Mouse (Mus musculus): ENCODE measurements around the gene Amn. TPM values are rescaled to one million over a fixed set of nuclear protein-coding genes. Genes with fewer than 3 reads are reported as not detected.

Amn gene
- polyA plus RNA-seq, 1 experiment = 7.9 TPM

DNA sequence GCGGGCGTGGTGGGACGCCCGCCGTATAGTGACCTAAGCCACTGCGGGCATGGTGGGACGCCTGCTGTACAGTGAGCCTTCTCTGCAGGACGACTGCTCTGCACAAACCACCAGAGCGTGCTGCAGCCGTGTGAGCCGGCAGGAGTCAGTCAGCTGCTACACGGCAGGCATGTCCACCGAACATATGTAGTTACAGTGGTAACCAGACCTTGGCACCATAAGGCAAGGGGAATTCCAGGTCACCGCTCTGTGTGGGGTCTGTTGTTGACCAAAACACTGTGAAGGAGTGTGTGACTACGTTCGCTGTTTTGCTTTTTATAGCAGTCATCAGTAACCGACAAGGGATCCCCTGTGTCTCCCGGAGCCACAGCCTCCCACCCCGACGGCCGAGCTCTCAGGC lies 53.6 kb downstream of the Amn start:
- no peak for TF ChIP-seq CTCF (IDR thresholded peaks at IDR 0.05; ENCODE audit: borderline replicate concordance, extremely low read depth, insufficient read depth, insufficient read length)
- no peak for TF ChIP-seq POLR2A (IDR thresholded peaks at IDR 0.05; ENCODE audit: borderline replicate concordance, extremely low read depth, insufficient read depth, insufficient read length, poor library complexity, severe bottlenecking)
- no peak for DNase-seq (ENCODE audit: low read depth)

DNA sequence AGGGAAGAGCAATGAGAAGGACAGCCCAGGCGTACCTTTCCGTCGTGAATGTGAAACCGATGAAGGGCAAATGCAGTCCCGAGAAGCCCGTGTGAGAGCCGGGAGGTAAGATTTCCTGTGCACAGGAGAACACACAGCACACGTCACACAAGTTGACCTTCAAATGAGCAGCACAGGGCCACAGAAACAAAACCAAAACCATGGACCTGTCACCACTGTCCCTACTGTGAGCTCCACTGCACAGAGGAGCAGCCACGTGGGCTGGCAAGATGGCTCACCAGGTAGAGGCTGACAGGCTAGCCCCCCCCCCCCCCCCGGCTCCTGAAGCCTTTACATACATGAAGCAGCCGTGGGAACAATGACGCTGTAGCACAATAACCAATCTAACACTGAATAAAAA lies 54.1 kb downstream of the Amn start:
- no peak for TF ChIP-seq CTCF (IDR thresholded peaks at IDR 0.05; ENCODE audit: borderline replicate concordance, extremely low read depth, insufficient read depth, insufficient read length)
- no peak for TF ChIP-seq POLR2A (IDR thresholded peaks at IDR 0.05; ENCODE audit: borderline replicate concordance, extremely low read depth, insufficient read depth, insufficient read length, poor library complexity, severe bottlenecking)
- no peak for DNase-seq (ENCODE audit: low read depth)

DNA sequence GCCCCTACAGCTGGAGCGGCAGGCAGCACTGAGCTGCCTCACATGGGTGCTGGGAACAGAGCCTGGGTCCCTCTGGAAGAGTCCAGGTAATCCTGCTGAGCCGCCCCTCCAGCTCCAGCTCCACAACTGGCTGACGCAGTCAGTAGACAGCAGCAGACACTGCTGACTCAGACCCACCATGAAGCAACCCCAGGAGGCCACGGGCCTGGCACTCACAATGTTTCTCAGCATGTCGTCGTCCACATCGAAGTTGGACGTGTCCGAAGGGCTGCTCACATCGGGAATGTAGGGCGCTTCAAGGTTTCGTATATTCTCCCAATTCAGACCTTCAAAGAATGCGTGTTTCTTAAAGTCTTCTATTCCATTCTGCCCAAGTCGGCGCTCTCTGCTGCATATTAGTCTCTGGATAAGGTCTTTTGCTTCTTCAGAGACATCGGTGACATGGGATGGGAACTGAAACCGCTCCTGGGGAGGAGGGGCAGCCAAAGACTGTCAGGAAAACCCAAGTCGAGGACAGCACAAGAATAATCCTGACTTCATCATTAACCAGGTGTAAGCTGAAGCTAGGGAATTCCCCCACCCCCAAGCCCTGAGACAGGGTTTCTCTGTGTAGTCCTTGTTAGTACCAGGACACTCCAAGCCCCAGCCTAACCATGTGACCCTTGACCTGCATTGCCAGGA lies 55.0 kb downstream of the Amn start:
- no peak for DNase-seq (ENCODE audit: low read depth)
- no peak for TF ChIP-seq CTCF (IDR thresholded peaks at IDR 0.05; ENCODE audit: borderline replicate concordance, extremely low read depth, insufficient read depth, insufficient read length)
- TF ChIP-seq POLR2A (IDR thresholded peaks at IDR 0.05; ENCODE audit: borderline replicate concordance, extremely low read depth, insufficient read depth, insufficient read length, poor library complexity, severe bottlenecking) = no peak

Other genes with a start within 250 kb of the Amn start
- gene Rcor1, start 231.7 kb upstream of the Amn start, polyA plus RNA-seq (2012; rRNA removed) = 14.9 and 19.1 TPM in 2 replicates
- gene Traf3, start 104.7 kb upstream of the Amn start, polyA plus RNA-seq (2012; rRNA removed) = 33.3 and 43.8 TPM in 2 replicates
- gene 4930595D18Rik, start 86.6 kb upstream of the Amn start, polyA plus RNA-seq (2012; rRNA removed) = 0.20 and 0.29 TPM in 2 replicates
- gene Cdc42bpb, start 106.6 kb downstream of the Amn start, polyA plus RNA-seq (2012; rRNA removed) = 236 and 250 TPM in 2 replicates
- gene Lbhd2, start 135.7 kb downstream of the Amn start, polyA plus RNA-seq (2012; rRNA removed) = 0.46 and 0.93 TPM in 2 replicates
- 3.5 and 3.9 TPM in 2 replicates for gene Exoc3l4, start 145.9 kb downstream of the Amn start, polyA plus RNA-seq (2012; rRNA removed)
- gene Tnfaip2, start 171.4 kb downstream of the Amn start, polyA plus RNA-seq (2012; rRNA removed) = 1.6 and 1.7 TPM in 2 replicates
- 2.3 and 2.7 TPM in 2 replicates for gene Gm266, start 214.7 kb downstream of the Amn start, polyA plus RNA-seq (2012; rRNA removed)

All from brain, embryonic 14.5 days (tissue).